Mouse (Mus musculus) embryonic facial prominence, embryonic 14.5 days (tissue): ENCODE data around the gene Triml2. TPM values are rescaled to one million over a fixed set of nuclear protein-coding genes. Genes with fewer than 3 reads are reported as not detected.
A peak's percentile ranks its signal among the peaks of the same experiment; 100 is the strongest.

Experiments used
- ATAC-seq: fragments of 200-750 bp; cut with Nextera tagmentation; 2 replicates; pipeline ENCODE4 v1.8.0; 2017; ENCODE audit warnings: low read depth, moderate number of reproducible peaks, moderate TSS enrichment
- DNase-seq: peaks from one replicate; pipeline ENCODE4 v3.0.0-alpha.2; 2015; ENCODE audit warnings: low spot score
- H3K27ac ChIP-seq: fragments of 300-500 bp; sonication (generic); replicated peaks from 2 replicates; pipeline ENCODE4 v1.5.1; 2014; ENCODE audit warnings: low read depth, mild to moderate bottlenecking, low read length, moderate library complexity
- H3K27me3 ChIP-seq: fragments of 300-500 bp; sonication (generic); replicated peaks from 2 replicates; pipeline ENCODE4 v1.6.1; 2014; ENCODE audit warnings: low read length; ENCODE audit not compliant: control insufficient read depth, insufficient read depth
- H3K36me3 ChIP-seq: fragments of 300-500 bp; sonication (generic); 2 replicates; pipeline ENCODE4 v1.6.1; 2014; ENCODE audit warnings: low read length, mixed read lengths; ENCODE audit not compliant: control insufficient read depth, insufficient read depth
- H3K4me1 ChIP-seq: fragments of 300-500 bp; sonication (generic); 2 replicates; pipeline ENCODE4 v1.6.1; 2014; ENCODE audit warnings: antibody characterized with exemption, low read length; ENCODE audit not compliant: control insufficient read depth, insufficient read depth
- H3K4me2 ChIP-seq: fragments of 300-500 bp; sonication (generic); 2 replicates; pipeline ENCODE4 v1.6.1; 2014; ENCODE audit warnings: low read depth, mild to moderate bottlenecking, low read length, moderate library complexity, mixed read lengths
- H3K4me3 ChIP-seq: fragments of 300-500 bp; sonication (generic); 2 replicates; pipeline ENCODE4 v1.5.1; 2014; ENCODE audit warnings: low read depth, mild to moderate bottlenecking, low read length
- H3K9ac ChIP-seq: fragments of 300-500 bp; sonication (generic); 2 replicates; pipeline ENCODE4 v1.6.1; 2014; ENCODE audit warnings: low read depth, mild to moderate bottlenecking, low read length, moderate library complexity, mixed read lengths
- H3K9me3 ChIP-seq: fragments of 300-500 bp; sonication (generic); 2 replicates; pipeline ENCODE4 v1.6.1; 2016; ENCODE audit warnings: low read length; ENCODE audit not compliant: control insufficient read depth
- WGBS: fragments of 180-500 bp; shearing (Covaris S2); extraction: QIAGEN DNeasy Blood & Tissue Kit; methylation state at CpG from one replicate; pipeline ENCODE4 v1.1.7; 2014; 5-methylcytosine and 5-hydroxymethylcytosine counted together
- polyA plus RNA-seq: library from polyadenylated mRNA; unstranded; fragments of >200 nt; fragmentation: Nextera tagmentation; extraction: Ambion mirVana; gene quantifications from 2 replicates; pipeline ENCODE4 v1.2.1, GENCODE M21; 2014

Triml2 gene
- not detected in 2 replicates for polyA plus RNA-seq

- ATAC-seq (no peak), DNase-seq (no peak)
- Histone ChIP-seq H3K4me2 (no peak within 1 kb of the TSS), H3K27ac (no peak within 1 kb of the TSS), H3K27me3 (no peaks in the 10 kb centered on the region), H3K9me3 (no peaks in the 10 kb centered on the region), H3K36me3 (no peaks in the 10 kb centered on the region), H3K4me3 (no peak within 1 kb of the TSS), H3K4me1 (no peaks in the 10 kb centered on the region), H3K9ac (no peak within 1 kb of the TSS)
- WGBS, result 92% methylated on average over 13 of the region's 13 CpGs
Observed at GRCm38 (mm10) chr8:43180054-43180690, at the start of gene Triml2. Gene Triml2 (plus strand): TSS chr8:43180541.

DNA sequence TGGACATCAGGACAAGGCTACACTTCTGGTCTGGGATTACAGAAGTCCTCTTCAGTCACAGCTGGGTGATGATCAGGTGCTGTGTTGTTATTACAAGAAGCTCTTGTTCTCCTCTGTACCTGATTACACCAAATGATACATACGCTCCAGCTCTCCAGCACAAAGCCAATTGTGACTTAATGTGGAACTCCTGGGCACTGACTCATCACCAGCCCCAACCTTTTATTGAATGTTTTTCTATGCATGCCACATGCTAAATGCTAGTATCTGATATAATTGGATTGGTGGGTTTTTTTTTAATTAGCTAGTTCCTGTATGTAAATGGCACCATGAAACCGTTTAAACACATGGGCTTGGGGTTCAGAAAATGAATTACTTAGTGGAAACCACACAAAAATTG lies 39.0 kb upstream of the Triml2 start, which contains the start of gene Triml1:
Gene Triml1 (minus strand): TSS at position 101 of the 400 bp plus-strand sequence.
- Histone ChIP-seq H3K4me3 (no peak within 1 kb of the TSS), H3K27me3 (no peaks in the 10 kb centered on the region), H3K9ac (no peak within 1 kb of the TSS), H3K9me3 (no peaks in the 10 kb centered on the region), H3K4me2 (no peak within 1 kb of the TSS), H3K27ac (no peak within 1 kb of the TSS), H3K4me1 (no peaks in the 10 kb centered on the region), H3K36me3 (no peaks in the 10 kb centered on the region)
- ATAC-seq (no peak), DNase-seq (no peak)
- WGBS, result 78% methylated on average over 2 of the region's 2 CpGs

DNA sequence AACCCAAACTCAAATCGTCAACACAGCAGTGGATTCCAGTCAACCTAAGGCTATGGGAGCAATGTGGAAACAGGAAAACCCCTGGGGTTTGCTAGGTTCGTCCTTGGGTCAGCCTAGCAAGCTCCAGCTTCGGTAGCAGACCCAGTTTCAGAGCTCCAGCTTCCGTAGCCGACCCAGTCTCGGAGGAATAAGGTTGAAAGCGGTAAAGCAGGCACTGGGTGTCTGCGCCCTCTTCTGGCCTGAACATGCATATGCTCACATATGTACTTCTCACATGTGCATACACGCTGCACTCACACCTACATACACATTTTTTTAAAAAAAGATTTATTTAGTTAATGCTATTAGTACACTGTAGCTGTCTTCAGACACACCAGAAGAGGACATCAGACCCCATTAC lies 31.0 kb upstream of the Triml2 start:
- WGBS, result 86% methylated on average over 9 of the region's 9 CpGs
- no peaks in the 10 kb centered on the region for H3K4me1 ChIP-seq
- no peaks in the 10 kb centered on the region for H3K36me3 ChIP-seq
- no peak overlapping the region for H3K4me3 ChIP-seq
- H3K27me3 ChIP-seq, result no peaks in the 10 kb centered on the region
- 0 out of 2 replicates have a peak, but pooled peaks cover 6% of the 10 kb centered on the region for H3K9me3 ChIP-seq
- DNase-seq (no peak), ATAC-seq (no peak)
- H3K27ac ChIP-seq, result no peak overlapping the region
- no peak overlapping the region for H3K9ac ChIP-seq
- H3K4me2 ChIP-seq, result no peak overlapping the region

DNA sequence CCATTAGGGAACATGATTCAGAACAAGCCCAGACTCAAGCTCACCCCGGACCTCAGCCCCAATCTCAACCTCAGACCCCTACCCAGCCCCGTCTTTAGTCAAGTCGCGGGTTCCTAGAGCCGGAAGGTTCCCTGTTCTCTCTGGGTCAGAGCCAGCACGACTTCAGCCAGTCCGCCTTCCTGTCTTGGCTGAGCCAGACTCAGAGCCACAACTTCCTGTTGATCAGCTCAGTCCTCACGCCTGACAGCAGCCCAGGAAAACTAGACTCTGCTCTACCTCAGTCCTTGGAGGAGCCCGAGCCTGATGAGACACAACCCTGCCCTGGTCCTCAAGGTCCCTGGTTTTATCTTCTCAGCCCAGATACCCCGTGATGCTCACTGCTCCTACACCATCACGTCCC lies 17.1 kb upstream of the Triml2 start:
- H3K4me1 ChIP-seq, result no peaks in the 10 kb centered on the region
- no peak overlapping the region for H3K27ac ChIP-seq
- WGBS, result 83% methylated on average over 11 of the region's 11 CpGs
- no peak overlapping the region for H3K4me3 ChIP-seq
- ATAC-seq, result no peak
- no peaks in the 10 kb centered on the region for H3K9me3 ChIP-seq
- no peaks in the 10 kb centered on the region for H3K36me3 ChIP-seq
- H3K4me2 ChIP-seq, result no peak overlapping the region
- H3K9ac ChIP-seq, result no peak overlapping the region
- DNase-seq, result no peak
- no peaks in the 10 kb centered on the region for H3K27me3 ChIP-seq

DNA sequence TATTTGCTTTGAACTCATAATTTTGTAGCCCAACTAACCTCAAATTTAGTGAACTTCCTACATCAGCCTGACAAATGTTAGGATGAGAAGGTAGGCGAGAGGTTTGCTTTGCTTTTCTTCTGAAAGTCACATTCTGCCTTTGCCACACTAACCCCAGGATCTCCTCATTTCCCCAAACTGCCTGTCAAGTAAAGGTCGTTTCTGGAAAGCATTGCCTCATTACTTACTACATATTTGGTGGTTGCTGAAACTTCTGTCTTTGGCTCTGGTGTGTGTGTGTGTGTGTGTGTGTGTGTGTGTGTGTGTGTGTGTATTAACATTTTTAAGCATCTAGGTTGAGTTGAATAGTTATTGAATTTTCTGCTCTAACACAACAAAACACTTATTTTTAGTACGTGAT lies 15.9 kb upstream of the Triml2 start:
- no peak overlapping the region for H3K4me3 ChIP-seq
- H3K27ac ChIP-seq, result no peak overlapping the region
- DNase-seq (no peak), ATAC-seq (no peak)
- H3K4me2 ChIP-seq, result no peak overlapping the region
- H3K36me3 ChIP-seq, result no peaks in the 10 kb centered on the region
- H3K9me3 ChIP-seq, result no peaks in the 10 kb centered on the region
- no peak overlapping the region for H3K9ac ChIP-seq
- no peaks in the 10 kb centered on the region for H3K4me1 ChIP-seq
- 68% methylated on average over 3 of the region's 3 CpGs for WGBS
- H3K27me3 ChIP-seq, result no peaks in the 10 kb centered on the region

- H3K9ac ChIP-seq, result no peak overlapping the region
- no peaks in the 10 kb centered on the region for H3K9me3 ChIP-seq
- no peak overlapping the region for H3K27ac ChIP-seq
- ATAC-seq (no peak), DNase-seq (no peak)
- no peaks in the 10 kb centered on the region for H3K27me3 ChIP-seq
- no peaks in the 10 kb centered on the region for H3K36me3 ChIP-seq
- H3K4me3 ChIP-seq, result no peak overlapping the region
- no peak overlapping the region for H3K4me2 ChIP-seq
- WGBS, result 87% methylated on average over 4 of the region's 4 CpGs
- H3K4me1 ChIP-seq, result no peaks in the 10 kb centered on the region
Observed at GRCm38 (mm10) chr8:43168083-43168482, 12.3 kb upstream of the Triml2 start.

DNA sequence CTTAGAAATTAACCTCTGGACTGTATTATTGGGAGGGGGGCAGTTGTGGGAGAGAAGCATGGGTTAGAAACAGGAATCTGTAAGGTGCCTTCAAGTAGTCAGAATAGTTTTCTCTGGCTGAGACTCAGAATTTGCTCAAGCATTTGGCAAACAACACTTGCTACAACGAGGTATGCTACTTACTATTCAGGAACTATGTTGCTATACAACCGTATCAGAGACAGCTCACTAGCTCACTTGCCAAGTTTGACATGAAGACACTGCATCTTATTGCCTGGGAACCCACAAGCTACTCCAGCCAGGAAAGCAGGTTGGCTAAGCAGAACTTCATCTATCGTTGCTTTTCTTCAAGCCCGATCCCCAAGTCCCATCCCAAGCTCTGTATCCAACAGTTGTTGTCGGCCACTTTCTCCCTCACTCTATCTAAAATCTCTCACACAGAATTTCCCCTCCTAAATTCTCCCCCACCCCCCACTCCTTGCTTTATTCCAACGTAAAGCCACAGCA lies 11.0 kb upstream of the Triml2 start:
- DNase-seq, result peak; percentile 23
- H3K36me3 ChIP-seq, result no peaks in the 10 kb centered on the region
- H3K9me3 ChIP-seq, result no peaks in the 10 kb centered on the region
- no peak overlapping the region for H3K4me3 ChIP-seq
- ATAC-seq, result no peak
- H3K27ac ChIP-seq, result no peak overlapping the region
- H3K27me3 ChIP-seq, result no peaks in the 10 kb centered on the region
- H3K4me1 ChIP-seq, result no peaks in the 10 kb centered on the region
- 80% methylated on average over 6 of the region's 6 CpGs for WGBS
- H3K9ac ChIP-seq, result no peak overlapping the region
- no peak overlapping the region for H3K4me2 ChIP-seq

DNA sequence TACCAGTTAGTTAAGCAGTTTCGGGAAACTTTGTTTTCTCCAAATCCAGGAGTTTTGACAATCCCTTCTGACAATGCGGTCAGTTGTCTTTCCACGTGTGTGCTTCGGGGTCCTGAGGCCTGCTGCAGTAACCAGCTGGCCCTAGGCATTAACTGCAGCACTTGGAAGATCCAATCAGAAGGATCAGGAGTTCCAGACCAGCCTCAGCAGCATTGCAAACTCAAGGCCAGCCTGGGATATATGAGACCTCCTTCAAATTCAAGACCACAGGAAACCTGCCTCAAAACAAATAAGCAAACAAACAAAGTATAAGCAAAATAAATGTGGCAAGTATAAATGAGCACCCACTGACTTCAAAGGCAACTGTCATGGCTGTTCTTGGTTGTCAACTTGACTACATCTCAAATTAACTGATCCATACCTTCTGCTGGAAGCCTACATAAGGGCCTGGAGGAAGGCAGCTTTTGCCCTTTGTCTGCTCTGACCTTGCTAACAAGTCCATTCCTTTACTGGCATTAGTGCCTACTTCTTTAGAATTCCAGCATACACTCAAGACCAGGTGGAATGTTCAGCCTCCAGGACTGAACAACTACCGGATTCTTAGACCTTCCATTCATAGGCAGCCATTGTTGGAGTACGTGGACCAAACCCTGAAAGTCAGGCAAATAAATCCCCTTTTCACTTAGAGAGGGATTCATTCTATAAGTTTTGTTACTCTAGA lies 3.4 kb upstream of the Triml2 start:
- no peak overlapping the region for H3K4me3 ChIP-seq
- 85% methylated on average over 6 of the region's 6 CpGs for WGBS

More for the DNA sequence above, 3.4 kb upstream of the Triml2 start:
- Histone ChIP-seq H3K4me1 (no peaks in the 10 kb centered on the region), H3K9ac (no peak overlapping the region), H3K27me3 (no peaks in the 10 kb centered on the region), H3K4me2 (no peak overlapping the region), H3K9me3 (no peaks in the 10 kb centered on the region), H3K27ac (no peak overlapping the region), H3K36me3 (no peaks in the 10 kb centered on the region)
- no peak for ATAC-seq
- DNase-seq, result no peak
